Mouse (Mus musculus) E14TG2a.4 (cell line): Measurements from ENCODE around the gene Ect2l.
A peak's percentile ranks its signal among the peaks of the same experiment; 100 is the strongest.

Experiments used
- H3K27me3 ChIP-seq: 2 replicates; pipeline ENCODE4 v1.6.1; 2014; ENCODE audit warnings: low read length, control low read depth; ENCODE audit not compliant: insufficient read depth
- H3K36me3 ChIP-seq: 2 replicates; pipeline ENCODE4 v1.6.1; 2014; ENCODE audit warnings: low read length, control low read depth; ENCODE audit not compliant: insufficient read depth
- H3K4me1 ChIP-seq: replicated peaks from 2 replicates; pipeline ENCODE4 v1.6.1; 2014; ENCODE audit warnings: low read depth, low read length, control low read depth
- H3K4me3 ChIP-seq: replicated peaks from 2 replicates; pipeline ENCODE4 v1.5.1; 2014; ENCODE audit warnings: mild to moderate bottlenecking, low read length
- H3K9me3 ChIP-seq: 2 replicates; pipeline ENCODE4 v1.6.1; 2014; ENCODE audit warnings: low read length, control low read depth
- CTCF ChIP-seq: conservative IDR thresholded peaks from 2 replicates; pipeline ENCODE4 v1.5.1; 2014; ENCODE audit warnings: low read length
- NANOG ChIP-seq: IDR thresholded peaks from 2 replicates; pipeline ENCODE4 v1.6.1; 2014; ENCODE audit warnings: borderline replicate concordance, low read length, mixed read lengths
- POU5F1 ChIP-seq: IDR thresholded peaks from 2 replicates; pipeline ENCODE4 v1.6.1; 2014; ENCODE audit warnings: low read length, borderline replicate concordance

Gene Ect2l

DNA sequence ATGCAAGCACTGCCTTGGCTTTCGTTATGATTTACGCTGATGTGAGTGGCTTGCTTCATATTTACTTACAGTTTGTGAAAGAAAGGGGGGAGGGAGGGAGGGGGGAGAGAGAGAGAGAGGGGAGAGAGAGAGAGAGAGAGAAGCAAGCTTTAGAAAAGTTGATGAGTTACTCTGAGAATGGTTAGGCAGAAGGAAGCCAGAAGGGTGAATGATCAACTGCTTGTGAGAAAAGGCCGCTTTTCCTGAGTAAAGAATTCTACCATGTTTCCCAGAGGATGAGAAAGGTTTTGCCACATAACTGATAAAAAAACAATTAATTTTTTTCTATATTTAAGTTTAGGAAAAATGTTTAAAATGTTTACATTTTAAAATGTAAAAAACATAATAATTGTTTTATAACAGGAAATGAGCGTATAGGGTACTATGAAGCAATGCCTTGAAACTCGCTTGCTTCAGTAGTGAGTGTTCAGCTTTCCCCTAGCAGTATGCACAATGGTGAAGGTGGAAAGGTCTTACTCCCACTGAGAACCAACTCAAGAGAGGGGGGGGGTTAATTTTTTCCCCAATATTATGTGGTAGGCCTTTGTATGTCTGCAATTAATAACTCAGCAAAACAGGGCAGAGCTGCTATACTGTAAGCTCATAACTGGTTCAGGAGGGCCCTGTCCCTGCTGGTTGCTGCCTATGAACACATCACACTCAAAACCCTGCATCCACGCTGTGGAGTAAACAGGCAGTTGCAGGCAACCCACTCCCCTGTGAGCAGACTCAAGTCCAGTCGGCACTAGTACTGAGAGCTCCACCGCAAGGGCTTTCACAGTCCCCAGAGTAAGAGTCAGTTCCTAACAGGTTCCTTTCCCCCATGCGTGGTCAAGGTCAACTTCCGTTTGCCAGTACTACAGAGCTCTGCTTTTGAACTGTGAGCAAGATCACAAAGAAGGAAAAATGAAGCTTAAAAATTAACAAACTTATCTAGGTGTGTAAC, 78.7 kb downstream of the Ect2l start:
- no peaks in the 10 kb centered on the region for H3K36me3 ChIP-seq
- no peaks in the 10 kb centered on the region for H3K27me3 ChIP-seq
- TF ChIP-seq NANOG (no peak), POU5F1 (no peak), CTCF (no peak)
- no peak overlapping the region for H3K4me3 ChIP-seq
- no peaks in the 10 kb centered on the region for H3K9me3 ChIP-seq
- H3K4me1 ChIP-seq: peaks cover 9% of the 10 kb centered on the region; the same call in 1 of the 2 replicates

DNA sequence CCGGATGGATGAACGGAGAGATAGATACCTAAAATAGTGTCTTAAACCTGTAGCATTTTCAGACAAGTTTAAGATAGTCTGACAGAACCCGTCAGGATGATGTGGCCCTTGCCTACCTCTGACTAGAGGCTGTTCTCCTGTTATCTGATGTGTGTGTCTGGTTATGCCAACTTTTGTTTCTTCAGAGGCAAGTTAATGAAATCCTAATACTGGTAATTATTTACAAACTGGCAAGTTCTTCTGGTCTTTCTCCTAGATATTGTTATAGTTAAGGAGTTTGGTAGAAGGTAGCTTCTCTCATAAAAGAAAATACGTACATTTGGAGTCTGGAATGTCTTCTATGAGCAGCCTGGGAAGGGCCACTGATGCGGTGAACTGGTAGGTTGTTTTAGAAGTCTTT, 80.4 kb downstream of the Ect2l start:
- H3K4me3 ChIP-seq: no peak overlapping the region
- peaks cover 5% of the 10 kb centered on the region for H3K36me3 ChIP-seq
- no peaks in the 10 kb centered on the region for H3K9me3 ChIP-seq
- no peaks in the 10 kb centered on the region for H3K27me3 ChIP-seq
- H3K4me1 ChIP-seq: peaks cover 9% of the 10 kb centered on the region; the same call in 1 of the 2 replicates
- TF ChIP-seq NANOG (no peak), POU5F1 (no peak), CTCF (no peak)

DNA sequence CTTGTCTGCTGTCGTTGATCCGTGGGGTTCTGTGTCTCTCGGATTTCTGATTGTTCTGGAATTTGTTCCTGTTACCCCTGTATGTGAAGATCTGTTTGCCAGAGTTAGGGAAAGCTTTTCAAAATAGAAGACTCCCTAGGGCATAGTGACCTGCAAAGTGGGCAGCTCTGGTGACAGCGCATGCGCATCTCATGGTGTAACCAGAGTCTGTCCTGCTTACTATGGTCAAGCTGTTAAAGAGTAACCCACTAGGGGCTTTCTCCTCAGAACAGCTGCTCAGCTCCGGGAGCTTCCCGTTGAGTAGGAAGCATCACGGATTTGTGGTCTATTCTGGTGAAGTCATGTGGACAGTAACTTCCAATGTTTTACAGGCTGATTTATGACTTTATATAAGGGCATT, 92.4 kb downstream of the Ect2l start:
- H3K36me3 ChIP-seq: peaks cover 67% of the 10 kb centered on the region
- H3K9me3 ChIP-seq: no peaks in the 10 kb centered on the region

DNA sequence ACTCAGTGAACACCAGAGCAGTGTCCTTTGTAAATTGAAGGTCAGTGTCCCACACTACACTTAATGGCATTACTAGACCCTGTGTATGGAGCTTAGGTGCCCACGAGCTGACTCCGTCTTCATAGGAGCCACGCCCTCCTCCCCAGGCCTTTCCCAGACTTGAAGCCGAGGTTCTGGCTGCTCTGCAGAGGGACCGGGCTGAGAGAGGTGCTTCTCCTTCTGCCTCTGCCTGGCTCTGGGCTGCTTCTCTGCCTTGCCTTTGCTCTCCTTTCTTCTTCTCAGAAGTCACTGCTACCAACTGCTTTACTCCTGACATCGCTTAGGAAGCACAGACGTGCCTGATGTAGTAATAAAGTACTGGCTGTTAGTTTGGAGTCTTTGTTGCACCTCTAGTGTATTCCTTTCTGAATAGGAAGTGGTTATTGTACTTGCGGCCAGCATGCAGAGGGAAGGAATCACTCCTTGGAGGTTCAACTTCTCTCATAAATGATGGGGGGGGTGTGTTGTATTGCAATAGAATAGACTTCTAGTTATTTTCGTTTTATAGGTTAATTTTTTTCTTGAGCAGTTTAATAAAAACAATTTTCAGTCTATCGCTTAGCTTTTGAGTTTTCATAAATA, 97.1 kb downstream of the Ect2l start:
- peaks cover 5% of the 10 kb centered on the region; the same call in 1 of the 2 replicates for H3K4me1 ChIP-seq
- H3K36me3 ChIP-seq: peaks cover 26% of the 10 kb centered on the region
- no peaks in the 10 kb centered on the region for H3K27me3 ChIP-seq
- H3K9me3 ChIP-seq: no peaks in the 10 kb centered on the region
- no peak overlapping the region for H3K4me3 ChIP-seq
- TF ChIP-seq NANOG (no peak), CTCF (no peak), POU5F1 (no peak)

More for the DNA sequence above, 92.4 kb downstream of the Ect2l start:
- TF ChIP-seq CTCF: no peak
- TF ChIP-seq NANOG: no peak
- no peak for TF ChIP-seq POU5F1
- Histone ChIP-seq H3K4me1 (peaks cover 4% of the 10 kb centered on the region; the same call in 1 of the 2 replicates), H3K4me3 (no peak overlapping the region), H3K27me3 (no peaks in the 10 kb centered on the region)

DNA sequence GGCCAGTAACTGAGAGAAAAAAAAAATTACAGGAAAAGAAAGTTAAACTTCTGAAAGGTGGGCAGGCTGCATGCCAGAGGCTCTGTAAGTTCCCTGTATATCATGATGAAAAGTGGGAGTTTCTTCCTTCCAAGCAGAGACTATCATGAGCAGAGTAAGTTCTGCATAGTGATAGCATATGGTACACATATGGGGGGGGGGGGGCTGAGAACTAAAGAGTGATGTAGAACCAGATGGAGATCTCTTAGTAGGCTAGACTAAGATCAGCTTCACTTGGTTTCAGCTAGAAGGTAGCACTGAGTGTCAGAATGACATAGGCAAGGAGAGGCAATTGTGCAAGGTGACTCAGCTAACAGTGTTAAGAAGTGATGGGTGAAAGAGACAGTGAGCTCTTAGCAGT, 99.8 kb downstream of the Ect2l start:
- H3K9me3 ChIP-seq: no peaks in the 10 kb centered on the region

DNA sequence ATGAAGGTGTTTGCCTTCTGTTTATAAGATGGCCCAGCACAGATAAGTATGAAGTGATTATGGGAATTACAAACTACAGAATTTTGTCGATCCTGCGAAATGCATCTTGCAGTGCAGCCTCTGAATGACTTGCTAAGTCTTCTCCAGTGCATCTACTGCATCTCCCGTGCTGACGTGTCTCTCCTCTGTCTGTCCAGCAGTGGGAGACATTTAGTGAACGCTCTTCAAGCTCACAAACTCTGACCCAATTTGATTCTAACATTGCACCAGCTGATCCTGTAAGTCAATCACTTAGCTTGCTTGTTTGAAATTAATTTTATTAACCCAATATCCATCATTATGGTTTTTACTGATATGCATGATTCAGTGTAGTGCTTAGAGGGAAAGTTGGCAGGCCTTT, 103.2 kb downstream of the Ect2l start:
- no peaks in the 10 kb centered on the region for H3K4me1 ChIP-seq
- H3K27me3 ChIP-seq: no peaks in the 10 kb centered on the region
- TF ChIP-seq NANOG: no peak
- peak; percentile 28 for TF ChIP-seq CTCF
- TF ChIP-seq POU5F1: no peak
- no peaks in the 10 kb centered on the region for H3K9me3 ChIP-seq
- peaks cover 28% of the 10 kb centered on the region for H3K36me3 ChIP-seq
- no peak overlapping the region for H3K4me3 ChIP-seq

More for the DNA sequence above, 99.8 kb downstream of the Ect2l start:
- H3K4me1 ChIP-seq: peaks cover 5% of the 10 kb centered on the region; the same call in 1 of the 2 replicates
- TF ChIP-seq CTCF (no peak), POU5F1 (no peak), NANOG (no peak)
- no peak overlapping the region for H3K4me3 ChIP-seq
- peaks cover 20% of the 10 kb centered on the region for H3K36me3 ChIP-seq
- H3K27me3 ChIP-seq: no peaks in the 10 kb centered on the region

DNA sequence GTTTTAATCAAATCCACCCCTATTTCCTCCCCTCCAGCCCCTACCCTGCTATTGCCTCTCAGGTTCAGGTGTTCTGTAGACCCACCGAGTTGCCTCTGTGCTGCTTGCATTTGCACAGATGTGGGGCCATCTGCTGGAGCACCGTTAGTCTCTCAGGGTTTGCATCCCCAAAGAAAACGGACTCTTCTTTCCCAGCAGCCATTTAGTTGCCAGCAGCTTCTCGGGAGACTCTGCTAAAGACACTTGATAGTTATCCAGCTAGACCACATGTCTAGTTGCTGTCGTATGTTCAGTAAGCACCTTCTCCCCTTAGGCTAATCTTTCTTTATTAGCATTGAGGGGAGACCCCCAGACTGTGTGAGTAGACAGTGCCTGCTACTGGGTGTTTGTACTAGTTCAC, 108.5 kb downstream of the Ect2l start:
- Histone ChIP-seq H3K27me3 (no peaks in the 10 kb centered on the region), H3K9me3 (no peaks in the 10 kb centered on the region), H3K4me1 (peaks cover 4% of the 10 kb centered on the region; the same call in 1 of the 2 replicates), H3K4me3 (no peak overlapping the region), H3K36me3 (peaks cover 36% of the 10 kb centered on the region)
- TF ChIP-seq POU5F1 (no peak), CTCF (no peak), NANOG (no peak)

DNA sequence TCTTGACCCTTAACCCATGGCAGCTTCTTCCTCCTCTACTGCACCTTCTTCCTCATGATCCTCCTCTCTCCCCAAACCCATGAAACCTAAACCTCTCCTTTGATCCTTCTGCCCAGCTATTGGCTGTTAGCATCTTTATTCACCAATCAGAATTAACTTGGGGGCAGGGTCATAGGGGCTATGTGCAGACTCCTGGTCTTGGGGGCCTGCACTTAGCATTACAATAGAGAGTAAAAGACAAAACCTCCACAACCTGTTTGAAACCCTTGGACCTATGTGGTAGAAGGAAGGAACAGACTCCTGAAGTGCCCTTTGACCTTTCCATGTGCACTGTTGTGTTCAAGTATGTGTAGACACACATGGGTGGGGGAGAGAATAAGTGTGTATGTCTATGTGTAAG, 120.0 kb downstream of the Ect2l start:
- Histone ChIP-seq H3K9me3 (peaks cover 37% of the 10 kb centered on the region), H3K36me3 (peaks cover 48% of the 10 kb centered on the region), H3K4me3 (no peak overlapping the region), H3K27me3 (no peaks in the 10 kb centered on the region), H3K4me1 (peaks cover 21% of the 10 kb centered on the region)
- TF ChIP-seq NANOG: no peak
- no peak for TF ChIP-seq CTCF
- no peak for TF ChIP-seq POU5F1
